Mouse (Mus musculus) limb, embryonic 11.5 days (tissue): ENCODE measurements around the gene Fbxw27. TPM values are rescaled to one million over a fixed set of nuclear protein-coding genes. Genes with fewer than 3 reads are reported as not detected.
"Not testable (repeated sequence)": the region's sequence is repeated elsewhere in the genome, so short reads cannot be mapped to it uniquely, and the experiment has no call there.

Experiments used
- ATAC-seq: fragments of 200-750 bp; cut with Nextera tagmentation; 2 replicates; pipeline ENCODE4 v1.8.0; 2017; ENCODE audit warnings: low read depth; ENCODE audit not compliant: insufficient number of reproducible peaks, low FRiP score, low TSS enrichment
- DNase-seq: peaks from one replicate; pipeline ENCODE4 v3.0.0-alpha.2; 2015; ENCODE audit warnings: low spot score
- H3K27ac ChIP-seq: fragments of 300-500 bp; sonication (generic); replicated peaks from 2 replicates; pipeline ENCODE4 v1.5.1; 2014; ENCODE audit warnings: low read depth, mild to moderate bottlenecking, low read length
- H3K27me3 ChIP-seq: fragments of 300-500 bp; sonication (generic); 2 replicates; pipeline ENCODE4 v1.6.1; 2014; ENCODE audit warnings: mild to moderate bottlenecking, low read length, mixed read lengths; ENCODE audit not compliant: control insufficient read depth, insufficient read depth
- H3K36me3 ChIP-seq: fragments of 300-500 bp; sonication (generic); 2 replicates; pipeline ENCODE4 v1.6.1; 2014; ENCODE audit warnings: mild to moderate bottlenecking, low read length, moderate library complexity, mixed read lengths; ENCODE audit not compliant: control insufficient read depth, insufficient read depth
- H3K4me1 ChIP-seq: fragments of 300-500 bp; sonication (generic); 2 replicates; pipeline ENCODE4 v1.6.1; 2014; ENCODE audit warnings: low read length, mixed read lengths; ENCODE audit not compliant: control insufficient read depth, insufficient read depth
- H3K4me2 ChIP-seq: fragments of 300-500 bp; sonication (generic); 2 replicates; pipeline ENCODE4 v1.6.1; 2014; ENCODE audit warnings: low read depth, mild to moderate bottlenecking, moderate library complexity; ENCODE audit not compliant: severe bottlenecking
- H3K4me3 ChIP-seq: fragments of 300-500 bp; sonication (generic); 2 replicates; pipeline ENCODE4 v1.5.1; 2014; ENCODE audit warnings: low read depth, low read length
- H3K9ac ChIP-seq: fragments of 300-500 bp; sonication (generic); 2 replicates; pipeline ENCODE4 v1.6.1; 2014; ENCODE audit warnings: mild to moderate bottlenecking, low read length
- H3K9me3 ChIP-seq: fragments of 300-500 bp; sonication (generic); 2 replicates; pipeline ENCODE4 v1.6.1; 2016; ENCODE audit warnings: low read length; ENCODE audit not compliant: control insufficient read depth
- WGBS: fragments of 180-500 bp; shearing (Covaris S2); extraction: QIAGEN DNeasy Blood & Tissue Kit; methylation state at CpG from one replicate; pipeline ENCODE4 v1.1.7; 2014; 5-methylcytosine and 5-hydroxymethylcytosine counted together
- polyA plus RNA-seq: library from polyadenylated mRNA; unstranded; fragments of >200 nt; fragmentation: Nextera tagmentation; extraction: Ambion mirVana; gene quantifications from 2 replicates; pipeline ENCODE4 v1.2.1, GENCODE M21; 2014

Gene Fbxw27
- not detected in 2 replicates for polyA plus RNA-seq

DNA sequence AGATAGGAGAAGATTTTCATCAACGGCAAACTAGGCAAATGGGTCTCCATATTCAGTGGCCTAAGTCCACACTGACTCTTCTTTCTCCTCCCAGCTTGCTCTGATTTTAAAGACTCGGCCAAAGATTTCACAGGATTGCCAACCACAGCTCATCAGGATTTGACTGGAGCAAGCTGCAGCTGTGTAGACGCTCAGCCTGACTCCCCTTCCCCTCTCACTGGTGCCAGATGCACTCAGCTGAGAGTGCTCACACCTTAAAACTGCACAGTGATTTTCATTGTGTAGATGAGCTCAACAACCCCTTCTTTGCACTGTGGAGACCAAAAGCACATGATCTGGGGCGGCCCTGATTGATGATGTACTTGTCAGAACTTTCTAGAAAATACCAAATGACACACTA lies at the start of gene Fbxw27:
Fbxw27 (minus strand) TSS at position 101 of the 400 bp plus-strand sequence.
- ATAC-seq, H3K9ac ChIP-seq, H3K4me1 ChIP-seq, H3K27me3 ChIP-seq, H3K4me2 ChIP-seq, H3K36me3 ChIP-seq, H3K27ac ChIP-seq, DNase-seq, H3K4me3 ChIP-seq, H3K9me3 ChIP-seq: not testable (repeated sequence)
- 78% methylated on average over 4 of the region's 4 CpGs for WGBS

DNA sequence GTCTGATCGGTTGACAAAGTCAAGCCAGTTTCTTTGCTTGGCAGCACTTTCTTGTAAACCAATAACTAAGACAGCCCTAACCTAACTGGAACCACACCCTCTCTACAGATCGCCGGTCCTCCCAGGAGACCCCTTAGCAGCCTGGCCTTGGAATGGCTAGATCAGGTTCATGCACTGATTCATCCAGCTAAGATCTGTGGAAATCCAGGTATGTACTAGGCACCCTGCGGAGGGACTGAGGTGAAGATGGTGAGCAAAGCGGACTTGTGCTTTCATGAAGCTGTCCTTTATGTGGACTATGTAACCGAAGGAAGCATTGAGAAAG lies 42.6 kb upstream of the Fbxw27 start:
- WGBS: 15% methylated on average over 6 of the region's 6 CpGs
- Histone ChIP-seq H3K9ac (peak overlapping the region; percentile 61), H3K9me3 (no peaks in the 10 kb centered on the region), H3K36me3 (no peaks in the 10 kb centered on the region), H3K27me3 (no peaks in the 10 kb centered on the region), H3K27ac (no peak overlapping the region), H3K4me2 (peak overlapping the region; percentile 88), H3K4me1 (no peaks in the 10 kb centered on the region), H3K4me3 (peak overlapping the region; percentile 56)
- no peak for DNase-seq
- peak; percentile 75 for ATAC-seq

DNA sequence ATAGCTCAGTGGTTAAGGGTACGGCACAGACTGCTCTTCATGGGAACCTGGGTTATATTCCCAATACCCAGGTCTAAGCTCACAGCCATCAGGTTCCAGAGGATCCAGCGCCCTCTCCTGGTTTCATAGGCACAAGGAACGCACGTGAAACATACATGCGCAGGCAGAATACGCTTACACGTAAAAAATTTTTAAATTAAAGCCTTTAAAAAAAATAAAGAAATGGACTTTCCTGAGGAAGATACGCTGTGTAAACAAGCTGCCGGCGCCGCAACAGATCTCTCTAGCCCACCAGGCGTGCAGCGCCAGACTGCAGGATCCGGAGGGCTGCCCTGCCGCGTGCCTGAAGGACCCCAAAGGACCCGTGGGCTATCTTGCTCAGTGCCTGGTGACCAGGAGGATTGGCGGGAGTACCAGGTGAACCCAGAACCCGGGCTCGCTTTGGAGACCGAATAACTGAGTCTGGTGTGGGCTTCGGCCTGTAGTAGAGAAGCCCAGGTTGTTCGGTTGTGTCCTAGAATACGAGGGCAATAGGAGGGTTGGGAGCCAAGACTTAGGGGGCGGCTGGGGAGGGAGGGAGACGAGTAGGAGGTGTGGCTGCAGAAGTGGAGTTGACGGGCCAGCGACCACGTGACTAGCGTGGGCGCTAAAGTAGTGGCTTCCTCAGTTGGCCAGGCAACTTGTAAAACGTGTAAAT lies 42.1 kb upstream of the Fbxw27 start, which contains the start of gene Nme6:
Nme6 (plus strand) TSS at position 359 of the 697 bp plus-strand sequence.
- Histone ChIP-seq H3K9ac (peak within 1 kb of the TSS; percentile 61), H3K27me3 (no peaks in the 10 kb centered on the region), H3K4me1 (no peaks in the 10 kb centered on the region), H3K9me3 (no peaks in the 10 kb centered on the region), H3K4me3 (peak within 1 kb of the TSS; percentile 56), H3K27ac (no peak within 1 kb of the TSS), H3K36me3 (no peaks in the 10 kb centered on the region), H3K4me2 (peak within 1 kb of the TSS; percentile 88)
- ATAC-seq (peak; percentile 97), DNase-seq (peak; percentile 96)
- WGBS: 0% methylated on average over 32 of the region's 32 CpGs

DNA sequence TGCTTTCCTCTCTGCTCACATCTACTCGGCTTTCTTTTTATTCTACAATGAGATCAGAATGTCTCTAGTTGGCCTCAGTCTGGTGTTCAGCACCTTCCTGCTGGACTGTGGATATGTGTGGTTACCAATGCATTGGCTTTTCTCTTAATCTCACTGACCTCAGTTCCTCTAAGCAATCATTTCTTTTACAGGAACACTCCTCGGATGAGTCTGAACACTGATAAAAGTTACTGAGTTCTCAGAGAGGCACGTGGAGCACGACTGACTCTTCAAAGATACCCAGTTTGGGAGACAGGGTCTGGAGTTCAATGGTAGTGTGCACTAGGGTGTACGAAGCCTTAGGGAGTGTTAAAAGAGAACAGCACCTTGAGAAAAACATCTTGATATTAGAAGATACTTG lies 35.7 kb upstream of the Fbxw27 start:
- DNase-seq: no peak
- Histone ChIP-seq H3K36me3 (no peaks in the 10 kb centered on the region), H3K4me2 (no peak overlapping the region), H3K4me3 (no peak overlapping the region), H3K27ac (no peak overlapping the region), H3K27me3 (no peaks in the 10 kb centered on the region), H3K9ac (no peak overlapping the region), H3K4me1 (no peaks in the 10 kb centered on the region), H3K9me3 (no peaks in the 10 kb centered on the region)
- ATAC-seq: no peak
- 69% methylated on average over 5 of the region's 5 CpGs for WGBS

DNA sequence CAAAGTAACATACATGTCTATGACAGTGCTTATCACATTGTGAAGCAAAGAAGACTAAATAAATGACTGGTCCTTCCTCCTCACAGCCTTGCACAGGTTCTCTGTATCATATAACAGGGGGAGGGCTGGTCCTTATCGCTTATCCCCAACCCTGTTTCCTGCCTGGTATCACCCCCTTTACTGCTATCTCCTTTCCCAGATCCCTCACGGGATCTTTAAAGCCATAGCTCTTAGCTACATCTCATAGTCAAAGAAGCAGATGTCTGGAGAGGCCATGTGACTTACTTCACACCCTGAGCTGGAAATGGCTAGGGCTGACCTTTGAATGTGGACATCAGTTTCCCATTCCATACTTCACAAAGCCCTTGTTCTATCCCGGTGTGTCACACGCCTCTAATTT lies 35.3 kb upstream of the Fbxw27 start:
- no peak overlapping the region for H3K27ac ChIP-seq
- DNase-seq (no peak), ATAC-seq (no peak)
- no peak overlapping the region for H3K4me3 ChIP-seq
- H3K27me3 ChIP-seq: no peaks in the 10 kb centered on the region
- H3K9me3 ChIP-seq: no peaks in the 10 kb centered on the region
- no peak overlapping the region for H3K4me2 ChIP-seq
- WGBS: 66% methylated on average over 4 of the region's 4 CpGs
- H3K4me1 ChIP-seq: no peaks in the 10 kb centered on the region
- no peak overlapping the region for H3K9ac ChIP-seq
- H3K36me3 ChIP-seq: no peaks in the 10 kb centered on the region

DNA sequence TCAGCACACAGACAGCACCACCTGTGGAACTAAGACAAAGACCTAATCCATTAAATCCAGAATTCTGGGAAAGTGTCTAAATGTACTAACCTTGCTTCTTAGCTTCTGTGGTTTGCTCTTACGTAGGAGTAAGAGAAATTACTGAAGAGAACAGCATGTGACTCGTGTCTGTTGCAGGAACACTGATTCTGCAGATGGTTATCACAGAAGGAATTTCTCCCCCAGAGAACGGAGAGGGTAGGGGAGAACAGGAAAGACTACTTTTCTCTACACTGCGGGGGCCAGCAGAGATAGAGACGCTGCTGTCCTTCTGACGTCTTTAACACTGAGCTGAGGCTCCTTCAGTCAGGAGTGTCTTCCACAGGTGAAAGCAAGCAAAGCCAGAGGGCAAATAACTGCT lies 25.9 kb upstream of the Fbxw27 start:
- 76% methylated on average over 6 of the region's 6 CpGs for WGBS
- Histone ChIP-seq H3K27me3 (no peaks in the 10 kb centered on the region), H3K9ac (no peak overlapping the region), H3K4me3 (no peak overlapping the region), H3K36me3 (no peaks in the 10 kb centered on the region), H3K4me1 (no peaks in the 10 kb centered on the region), H3K9me3 (no peaks in the 10 kb centered on the region), H3K4me2 (no peak overlapping the region), H3K27ac (no peak overlapping the region)
- DNase-seq (no peak), ATAC-seq (no peak)

DNA sequence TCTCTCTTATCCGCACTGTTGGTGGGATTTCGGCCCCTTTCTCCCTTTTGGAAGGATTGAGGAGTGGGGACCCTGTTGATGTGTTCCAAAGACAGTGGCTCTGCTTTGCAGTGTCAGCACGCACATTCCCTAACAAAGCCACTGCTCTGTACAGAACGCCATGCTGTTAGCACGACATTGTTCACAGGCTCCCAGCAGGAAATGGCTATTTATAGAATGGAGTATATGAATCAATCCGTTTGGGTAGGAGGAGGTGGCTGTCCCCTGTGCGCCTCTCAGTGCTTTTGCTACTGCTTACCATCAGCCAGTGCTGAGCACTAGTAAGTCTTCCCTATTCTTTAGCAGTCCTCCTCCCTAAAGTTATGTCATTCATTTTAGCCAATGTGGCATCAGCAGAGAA lies 23.0 kb upstream of the Fbxw27 start:
- WGBS: 77% methylated on average over 7 of the region's 7 CpGs
- ATAC-seq: no peak

DNA sequence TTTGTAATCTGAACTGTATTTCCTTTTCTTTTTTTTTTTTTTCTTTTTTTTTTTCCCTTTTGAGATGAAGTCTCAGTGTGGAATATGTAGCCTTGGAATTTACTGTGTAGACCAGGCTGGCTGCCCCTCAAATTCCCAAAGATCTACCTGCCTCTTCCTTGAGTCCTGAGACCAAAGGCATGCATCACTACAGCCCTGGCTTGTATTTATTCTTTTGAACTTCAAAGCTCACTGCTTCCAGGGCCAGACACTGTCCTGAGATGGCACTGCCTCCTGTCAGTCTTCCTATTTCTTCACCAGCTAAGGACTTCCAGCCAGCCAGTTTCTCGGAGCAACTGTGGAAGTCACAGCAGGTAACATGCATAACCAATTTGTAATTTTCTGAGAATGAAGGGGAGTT lies 21.5 kb upstream of the Fbxw27 start, which contains the start of gene Spink8:
Spink8 (plus strand) TSS at position 301 of the 400 bp plus-strand sequence.
- H3K36me3 ChIP-seq: no peaks in the 10 kb centered on the region
- 51% methylated on average over 1 of the region's 1 CpGs for WGBS

More for the DNA sequence above, 23.0 kb upstream of the Fbxw27 start:
- Histone ChIP-seq H3K27me3 (no peaks in the 10 kb centered on the region), H3K9ac (no peak overlapping the region), H3K9me3 (no peaks in the 10 kb centered on the region), H3K27ac (no peak overlapping the region), H3K36me3 (no peaks in the 10 kb centered on the region), H3K4me3 (no peak overlapping the region), H3K4me2 (no peak overlapping the region), H3K4me1 (no peaks in the 10 kb centered on the region)
- DNase-seq: no peak

DNA sequence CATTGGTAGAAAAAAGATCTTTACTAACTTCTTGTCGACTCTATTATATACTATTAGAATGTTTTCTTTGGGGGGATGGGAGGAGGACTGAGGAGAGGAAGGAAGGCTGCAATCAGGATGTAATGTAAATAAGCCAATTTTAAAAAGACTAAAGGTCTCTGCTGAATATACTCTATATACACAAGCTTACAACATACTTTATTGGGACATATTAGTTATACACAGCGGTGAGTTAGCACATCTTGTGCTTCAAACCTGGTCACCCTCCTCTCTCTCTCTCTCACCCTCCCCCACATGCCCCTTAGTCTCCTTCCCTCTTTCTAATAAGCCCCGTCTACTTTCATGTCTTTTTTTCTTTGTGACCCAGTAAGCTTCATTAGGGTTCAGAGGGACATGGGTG lies 17.4 kb upstream of the Fbxw27 start:
- no peak for ATAC-seq
- Histone ChIP-seq H3K4me3 (no peak overlapping the region), H3K9ac (no peak overlapping the region), H3K27ac (no peak overlapping the region), H3K36me3 (no peaks in the 10 kb centered on the region), H3K4me2 (no peak overlapping the region), H3K27me3 (no peaks in the 10 kb centered on the region), H3K4me1 (no peaks in the 10 kb centered on the region), H3K9me3 (no peaks in the 10 kb centered on the region)
- DNase-seq: no peak
- WGBS: 61% methylated on average over 3 of the region's 3 CpGs

More for the DNA sequence above, 21.5 kb upstream of the Fbxw27 start, which contains the start of gene Spink8:
- Histone ChIP-seq H3K27me3 (no peaks in the 10 kb centered on the region), H3K27ac (no peak within 1 kb of the TSS), H3K9ac (no peak within 1 kb of the TSS), H3K4me1 (no peaks in the 10 kb centered on the region), H3K4me2 (no peak within 1 kb of the TSS), H3K9me3 (no peaks in the 10 kb centered on the region), H3K4me3 (no peak within 1 kb of the TSS)
- ATAC-seq (no peak), DNase-seq (no peak)
